Mouse (Mus musculus): Measurements from ENCODE around the gene Ap2a2.
"Not testable (repeated sequence)": the region's sequence is repeated elsewhere in the genome, so short reads cannot be mapped to it uniquely, and the experiment has no call there.

Ap2a2 gene

DNA sequence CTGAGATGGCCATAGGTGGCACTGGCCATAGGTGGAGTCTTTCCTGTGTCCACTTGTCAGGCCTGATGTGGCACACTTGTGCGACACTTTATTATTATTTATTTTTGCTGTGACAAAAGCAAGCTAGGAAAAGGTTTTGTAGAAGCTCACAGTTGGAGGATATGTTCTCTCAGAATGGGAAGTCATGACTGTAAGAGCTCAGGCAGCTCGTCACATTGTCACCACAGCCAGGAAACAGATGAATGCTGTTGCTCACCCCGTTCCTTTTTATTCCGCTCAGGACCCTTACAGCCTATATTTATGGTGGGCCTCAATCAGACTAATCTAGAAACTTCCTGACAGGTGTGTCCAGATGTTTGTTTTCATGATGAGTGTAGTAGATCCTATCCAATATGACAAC is 1.5 kb upstream of the Ap2a2 start:
- DNase-seq = no peak

DNA sequence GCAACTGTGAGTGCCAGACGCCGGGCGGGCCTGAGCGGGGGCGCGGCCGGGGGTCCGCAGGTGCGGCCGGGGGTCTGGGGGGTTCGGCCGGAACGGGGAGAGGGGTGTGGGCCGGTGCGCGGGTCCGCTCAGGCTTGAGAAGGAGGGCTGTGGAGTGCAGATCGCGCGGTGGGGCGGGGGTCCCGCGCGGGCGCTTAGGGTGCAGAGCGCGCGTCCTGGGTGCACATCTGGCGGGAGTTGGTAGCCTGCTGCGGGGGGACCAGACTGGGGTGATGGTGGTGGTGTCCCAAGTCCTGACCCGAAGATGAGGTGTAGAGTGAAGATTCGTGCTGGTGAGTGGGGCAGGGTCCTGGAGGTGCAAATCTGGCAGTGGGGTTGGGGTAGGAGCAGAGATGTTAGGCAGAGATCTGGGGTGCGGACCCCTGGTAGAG is 463 bp downstream of the Ap2a2 start:
- DNase-seq = no peak

GRCm38 (mm10) chr7:141562852-141563427 is 967 bp downstream of the Ap2a2 start:
- peak; percentile 48 for DNase-seq

DNA sequence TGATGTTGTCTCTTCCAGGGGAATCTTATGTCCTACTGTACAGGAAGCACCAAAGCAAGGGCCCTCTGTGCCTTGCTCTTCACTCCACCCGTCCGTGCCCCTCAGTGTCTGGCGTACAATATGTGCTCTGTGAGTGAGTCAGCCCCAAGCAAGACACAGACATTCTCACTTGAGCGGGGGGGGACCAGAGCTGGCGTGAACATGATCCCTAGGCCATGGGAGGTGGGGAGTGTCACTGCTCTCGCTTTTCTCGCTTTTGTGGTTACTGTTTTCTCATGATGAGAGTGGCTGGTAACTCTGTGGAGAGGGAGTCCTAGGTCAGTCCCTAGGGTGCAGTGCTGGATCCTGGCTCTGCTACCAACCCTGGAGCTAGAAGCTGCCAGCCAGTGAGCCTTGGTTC is 2.6 kb downstream of the Ap2a2 start:
- DNase-seq = no peak

DNA sequence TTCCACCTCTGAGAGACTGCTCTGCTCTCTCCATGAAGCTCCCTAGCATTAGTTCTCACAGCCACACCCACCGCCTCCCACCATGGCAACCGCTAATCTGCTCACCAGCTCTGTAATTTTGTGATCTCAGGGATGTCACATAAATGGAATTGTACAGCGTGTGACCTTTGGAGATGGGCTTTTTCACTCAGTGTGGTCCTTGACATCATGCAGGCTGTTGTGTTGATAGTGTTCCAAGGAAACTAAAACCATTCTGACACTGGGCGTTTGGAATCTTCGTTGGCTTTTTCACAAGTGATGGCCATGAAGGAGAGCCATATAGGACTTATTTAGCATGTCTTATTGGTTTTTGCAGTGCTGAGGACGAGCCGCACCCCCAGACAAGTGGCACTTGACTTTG is 4.6 kb downstream of the Ap2a2 start:
- no peak for DNase-seq

DNA sequence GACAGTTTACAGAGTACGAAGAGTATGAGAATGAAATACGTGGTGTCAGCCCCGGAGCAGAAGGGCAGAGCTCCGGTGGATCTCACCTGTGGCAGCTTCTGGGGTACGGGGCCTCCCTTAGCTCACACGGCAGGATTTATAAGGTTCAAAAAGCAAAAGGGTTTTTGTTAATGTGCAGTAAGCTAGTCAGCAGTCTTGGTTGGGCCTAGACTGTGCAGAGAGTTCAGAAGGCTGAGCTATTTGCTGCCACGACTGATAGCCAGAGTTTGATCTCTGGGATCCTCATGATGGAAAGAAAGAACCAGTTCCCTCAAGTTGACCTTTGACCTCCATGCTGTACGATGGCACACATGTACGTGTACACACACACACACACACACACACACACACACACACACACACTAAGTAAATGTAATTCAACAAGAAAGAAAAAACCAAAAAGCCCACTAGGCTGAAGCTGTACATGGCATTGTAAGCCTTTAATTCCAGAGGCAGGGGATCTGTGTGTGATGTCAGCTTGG is 7.4 kb downstream of the Ap2a2 start:
- DNase-seq = no peak

GRCm38 (mm10) chr7:141569916-141570315 is 7.9 kb downstream of the Ap2a2 start:
- no peak for DNase-seq

DNA sequence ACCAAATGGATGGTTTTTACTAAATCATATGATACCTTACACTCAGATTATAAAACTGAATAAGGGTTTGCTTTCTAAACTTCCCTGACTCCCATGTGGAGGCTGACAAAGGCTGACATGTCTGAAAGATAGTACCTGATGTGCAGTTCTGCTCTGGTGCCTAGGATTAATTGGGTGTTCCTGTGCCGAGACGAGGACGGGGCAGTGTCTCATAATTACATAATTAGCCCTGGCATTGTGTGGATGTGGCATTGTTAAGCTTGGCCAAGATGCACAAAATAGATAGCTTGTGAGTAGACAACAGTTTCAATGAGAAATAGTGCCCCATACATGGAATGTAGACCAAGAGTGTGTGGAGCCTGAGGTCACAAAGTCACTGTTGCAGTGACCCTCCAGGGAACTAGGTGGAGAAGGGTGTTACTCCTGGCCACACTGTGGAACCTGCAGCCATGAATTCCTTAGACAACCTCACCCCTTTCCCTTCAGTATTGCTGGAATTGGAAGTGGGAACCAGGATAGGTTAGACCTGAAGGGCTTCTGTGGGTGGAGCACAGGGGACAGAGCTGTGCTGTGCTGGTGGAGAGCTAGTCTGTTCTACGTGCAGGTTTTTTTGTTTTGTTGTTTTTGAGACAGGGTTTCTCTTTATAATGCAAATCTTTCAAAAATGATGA is 8.8 kb downstream of the Ap2a2 start:
- no peak for DNase-seq

DNA sequence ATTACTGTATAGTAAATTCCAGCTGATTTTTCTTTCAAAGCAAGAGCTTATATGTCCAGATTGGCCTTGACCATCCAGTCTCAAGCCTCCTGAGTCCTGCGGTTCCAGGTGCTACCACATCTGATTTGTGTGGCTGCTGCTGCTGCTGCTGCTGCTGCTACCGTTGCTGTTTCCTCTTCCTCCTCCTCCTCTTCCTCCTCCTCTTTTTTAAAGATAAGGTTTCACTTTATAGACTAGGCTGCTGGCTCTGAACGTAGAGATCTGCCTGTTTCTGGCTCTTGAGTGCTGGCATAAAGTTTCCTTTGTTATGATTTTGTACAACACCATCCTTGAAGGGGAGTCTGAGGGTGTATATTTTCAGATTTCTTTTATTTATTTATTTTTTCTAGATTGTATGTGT is 12.1 kb downstream of the Ap2a2 start:
- no peak for DNase-seq

- DNase-seq = no peak
Observed at GRCm38 (mm10) chr7:141575481-141575880, 13.5 kb downstream of the Ap2a2 start.

DNA sequence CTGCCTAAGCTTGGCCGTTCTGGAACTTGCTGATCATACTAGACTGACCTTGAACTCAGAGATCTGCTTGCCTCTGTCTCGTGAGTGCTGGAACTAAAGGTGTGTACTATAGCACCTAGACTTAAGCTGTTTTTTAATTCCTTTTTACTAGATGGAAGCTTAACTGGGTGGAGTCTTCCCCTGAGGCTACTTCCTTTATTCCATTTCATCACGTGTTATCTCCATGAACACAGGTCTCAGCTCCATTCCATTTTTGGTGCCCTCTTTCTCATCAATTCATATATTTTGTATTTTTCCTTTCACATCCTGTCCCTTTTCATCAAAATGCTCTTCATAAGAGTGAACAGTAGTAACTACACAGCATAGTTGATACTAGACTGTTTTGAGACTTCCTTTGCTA is 15.8 kb downstream of the Ap2a2 start:
- DNase-seq = no peak

DNA sequence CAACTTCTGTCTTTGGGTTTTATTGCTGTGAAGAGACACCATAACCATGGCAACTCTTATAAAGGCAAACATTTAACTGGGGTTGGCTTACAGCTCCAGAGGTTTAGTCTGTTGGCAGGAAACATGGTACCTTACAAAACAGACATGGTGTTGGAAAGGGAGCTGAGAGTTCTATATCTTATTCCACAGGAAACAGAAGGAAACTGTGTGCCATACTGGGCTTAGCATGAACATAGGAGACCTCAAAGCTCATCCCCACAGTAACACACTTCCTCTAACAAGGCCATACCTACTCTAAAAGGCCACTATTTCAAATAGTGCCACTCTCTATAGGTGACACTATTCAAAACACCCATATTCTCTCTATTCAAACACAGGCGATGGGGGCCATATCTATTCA is 16.5 kb downstream of the Ap2a2 start:
- no peak for DNase-seq

GRCm38 (mm10) chr7:141578943-141579342 is 17.0 kb downstream of the Ap2a2 start:
- no peak for DNase-seq

DNA sequence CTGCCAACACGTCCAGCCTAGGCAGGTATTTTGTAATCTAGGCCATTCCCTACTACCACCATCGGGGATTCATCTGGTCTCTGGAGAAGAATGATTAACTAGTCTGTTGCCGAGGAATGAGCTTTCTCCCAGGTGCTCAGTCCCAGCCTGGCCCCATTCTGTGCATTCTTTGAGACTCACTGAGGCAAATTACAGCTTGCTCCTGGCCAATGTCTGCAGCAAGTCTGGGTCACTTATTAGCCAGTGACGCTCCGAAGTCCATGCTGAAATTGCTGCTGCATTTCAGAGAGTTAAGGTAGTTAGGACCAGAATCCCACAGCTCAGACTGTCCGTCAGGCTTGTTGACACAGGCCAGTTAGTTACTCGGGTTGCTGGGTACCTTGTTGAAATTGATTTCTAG is 19.4 kb downstream of the Ap2a2 start:
- DNase-seq = no peak

GRCm38 (mm10) chr7:141584048-141584841 is 22.3 kb downstream of the Ap2a2 start:
- DNase-seq = no peak

GRCm38 (mm10) chr7:141585288-141585687 is 23.3 kb downstream of the Ap2a2 start:
- DNase-seq = no peak

DNA sequence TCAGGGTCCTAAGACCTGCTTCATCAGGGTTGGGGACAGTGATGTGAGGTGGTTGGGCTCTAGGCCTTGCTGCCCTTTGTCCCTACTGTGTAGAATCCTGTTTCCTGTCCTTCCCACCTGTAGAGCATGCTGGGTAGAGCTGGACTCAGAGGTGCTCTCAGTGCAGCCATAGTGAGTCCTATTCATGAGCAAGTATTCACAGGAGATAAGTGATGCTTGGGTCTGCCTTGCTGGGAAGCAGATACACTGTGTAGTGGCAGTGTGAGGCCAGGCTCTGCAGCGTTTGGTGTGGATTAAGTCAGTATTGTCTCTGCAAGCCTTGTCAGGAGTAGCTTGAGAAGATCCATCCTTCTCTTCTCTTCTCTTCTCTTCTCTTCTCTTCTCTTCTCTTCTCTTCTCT is 23.9 kb downstream of the Ap2a2 start:
- DNase-seq = no peak

DNA sequence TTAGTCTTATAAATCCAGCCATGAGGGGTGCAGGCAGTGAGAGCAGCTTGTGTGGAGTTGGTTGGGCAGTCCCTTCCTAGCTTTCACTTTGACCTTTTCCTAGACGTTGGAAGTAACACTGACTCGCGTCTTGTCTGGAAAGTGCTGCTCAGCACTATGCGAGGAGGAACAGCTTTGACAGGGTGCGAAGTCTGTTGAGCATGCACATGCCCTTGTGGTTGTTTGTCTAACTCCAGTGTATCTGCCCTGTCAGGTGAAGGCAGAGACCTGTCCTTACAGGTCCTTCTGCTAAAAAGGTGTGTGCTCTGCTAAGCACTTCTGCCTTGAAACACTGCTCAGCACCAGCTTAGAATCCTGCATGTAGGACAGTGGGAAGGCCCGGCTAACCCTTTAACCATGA is 26.9 kb downstream of the Ap2a2 start:
- no peak for DNase-seq

GRCm38 (mm10) chr7:141590249-141590648 is 28.3 kb downstream of the Ap2a2 start:
- DNase-seq = not testable (repeated sequence)

- DNase-seq = no peak
Observed at GRCm38 (mm10) chr7:141590959-141591358, 29.0 kb downstream of the Ap2a2 start.

- DNase-seq = no peak
Observed at GRCm38 (mm10) chr7:141592096-141592495, 30.1 kb downstream of the Ap2a2 start.

- no peak for DNase-seq
Observed at GRCm38 (mm10) chr7:141593056-141593455, 31.1 kb downstream of the Ap2a2 start.

DNA sequence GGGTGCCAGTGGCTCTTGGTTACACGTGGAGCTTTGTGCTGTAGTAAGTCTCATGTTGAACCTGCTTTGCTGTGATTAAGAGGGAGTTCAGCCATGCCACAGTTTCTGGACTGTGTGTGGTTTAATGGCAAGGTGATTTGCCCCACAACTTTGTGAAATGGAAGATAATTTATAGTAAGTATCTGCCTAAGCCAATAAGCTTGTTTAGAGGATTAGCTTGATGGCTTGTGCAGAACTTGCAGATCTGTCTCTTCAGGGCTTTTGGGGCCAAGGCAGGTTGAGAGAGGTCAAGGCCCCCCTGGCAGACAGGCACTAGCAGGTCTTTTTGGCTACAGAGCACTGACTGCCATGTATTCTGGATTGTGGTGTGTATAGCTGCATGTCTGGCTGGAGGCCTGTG is 35.0 kb downstream of the Ap2a2 start:
- no peak for DNase-seq

DNA sequence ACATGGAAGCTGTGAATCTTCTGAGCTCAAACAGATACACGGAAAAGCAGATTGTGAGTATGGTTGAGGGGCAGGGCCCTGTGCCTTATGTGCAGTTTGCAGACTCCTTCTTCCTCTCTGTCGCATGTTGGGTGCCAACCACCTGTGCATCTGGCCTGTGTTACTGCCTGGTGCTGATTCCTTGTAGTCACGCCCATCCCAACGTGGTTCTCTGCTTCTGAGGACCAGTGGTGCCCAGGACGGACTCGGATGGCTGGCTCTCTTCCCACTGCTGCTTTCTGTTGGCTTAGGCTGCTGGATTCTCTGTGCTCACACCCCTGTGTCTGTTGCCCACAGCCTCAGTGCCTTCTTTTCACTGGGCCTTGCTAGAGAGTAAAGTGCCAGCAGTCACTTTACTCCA is 35.6 kb downstream of the Ap2a2 start:
- DNase-seq = no peak
